Mouse (Mus musculus) Muller cell, postnatal 12 days (primary cell): ENCODE measurements around the gene Fezf2.
A peak's percentile ranks its signal among the peaks of the same experiment; 100 is the strongest.

Source experiments
- DNase-seq: peaks from one replicate; pipeline ENCODE4 v3.0.0-alpha.2; 2015; ENCODE audit errors: inconsistent ontology term

Fezf2 gene

GRCm38 (mm10) chr14:12342458-12343131 is 5.4 kb downstream of the Fezf2 start:
- no peak for DNase-seq

DNA sequence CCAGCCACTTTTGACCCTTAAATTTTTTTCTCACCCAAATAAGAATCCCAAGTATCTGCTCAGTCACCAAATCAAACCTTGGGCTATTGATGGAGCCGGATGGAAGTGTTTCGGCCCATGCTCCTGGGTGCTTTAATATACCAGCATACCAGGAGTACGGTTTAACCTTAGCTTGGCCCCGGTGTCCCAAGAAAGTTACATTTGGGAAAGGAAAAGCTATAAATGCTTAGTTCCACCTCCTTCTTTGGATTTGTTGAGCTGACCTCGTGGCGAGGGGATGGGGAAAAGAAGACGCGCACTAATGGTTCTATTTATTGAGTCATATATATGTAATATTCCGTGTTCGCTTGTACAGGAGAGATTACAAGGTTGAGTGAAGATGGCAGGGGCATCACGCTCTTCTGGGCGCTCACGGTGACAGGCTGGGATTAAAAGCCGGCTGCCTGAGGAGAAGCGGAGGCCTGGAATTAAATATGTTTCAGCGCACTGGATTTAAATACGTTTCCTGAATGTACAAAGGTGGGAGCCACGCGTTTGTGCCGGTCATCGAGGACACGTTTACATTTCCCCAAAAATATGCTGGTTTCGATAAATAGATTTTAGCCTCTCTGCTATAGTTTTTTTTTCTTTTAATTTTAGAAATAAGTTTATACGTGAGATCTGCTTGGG is 6.1 kb downstream of the Fezf2 start:
- no peak for DNase-seq

GRCm38 (mm10) chr14:12341075-12341788 is 6.8 kb downstream of the Fezf2 start:
- DNase-seq, result peak; percentile 58

DNA sequence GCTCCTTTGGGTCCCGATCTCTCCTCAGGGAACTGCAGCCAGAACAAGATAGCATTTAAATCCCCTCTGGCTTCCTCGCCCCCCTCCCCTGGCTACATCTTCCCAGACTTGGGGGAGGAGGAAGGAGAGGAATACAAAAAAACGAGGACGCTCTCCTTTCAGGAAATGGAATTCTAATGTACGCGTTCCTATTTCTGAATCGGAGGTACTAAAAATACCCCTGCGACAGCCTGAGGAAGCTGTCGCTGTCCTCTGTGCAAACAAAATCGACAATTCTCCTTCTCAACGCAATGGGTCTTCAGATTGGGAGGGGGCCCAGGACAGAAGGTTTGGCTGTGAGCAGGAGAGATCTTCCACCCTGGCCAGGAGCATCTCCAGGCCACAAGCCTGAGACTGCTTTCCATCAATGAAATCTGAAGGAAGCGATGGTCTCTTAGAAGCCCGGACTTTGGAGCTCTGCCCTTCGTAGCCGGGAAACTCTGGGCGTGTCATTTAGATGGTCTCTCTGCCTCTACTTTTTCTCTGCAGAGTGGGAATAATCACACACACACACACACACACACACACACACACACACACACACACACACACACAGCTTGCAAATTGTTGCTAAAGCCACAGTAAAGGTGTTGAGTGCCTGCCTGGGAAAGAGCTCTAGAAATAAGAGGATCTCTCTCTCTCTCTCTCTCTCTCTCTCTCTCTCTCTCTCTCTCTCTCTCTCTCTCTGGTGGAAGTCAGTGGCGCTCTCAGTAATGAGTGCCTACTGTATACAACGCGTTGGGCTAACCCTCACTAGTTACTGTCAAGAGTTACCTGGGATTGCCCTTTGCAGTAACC is 7.5 kb downstream of the Fezf2 start:
- no peak for DNase-seq

DNA sequence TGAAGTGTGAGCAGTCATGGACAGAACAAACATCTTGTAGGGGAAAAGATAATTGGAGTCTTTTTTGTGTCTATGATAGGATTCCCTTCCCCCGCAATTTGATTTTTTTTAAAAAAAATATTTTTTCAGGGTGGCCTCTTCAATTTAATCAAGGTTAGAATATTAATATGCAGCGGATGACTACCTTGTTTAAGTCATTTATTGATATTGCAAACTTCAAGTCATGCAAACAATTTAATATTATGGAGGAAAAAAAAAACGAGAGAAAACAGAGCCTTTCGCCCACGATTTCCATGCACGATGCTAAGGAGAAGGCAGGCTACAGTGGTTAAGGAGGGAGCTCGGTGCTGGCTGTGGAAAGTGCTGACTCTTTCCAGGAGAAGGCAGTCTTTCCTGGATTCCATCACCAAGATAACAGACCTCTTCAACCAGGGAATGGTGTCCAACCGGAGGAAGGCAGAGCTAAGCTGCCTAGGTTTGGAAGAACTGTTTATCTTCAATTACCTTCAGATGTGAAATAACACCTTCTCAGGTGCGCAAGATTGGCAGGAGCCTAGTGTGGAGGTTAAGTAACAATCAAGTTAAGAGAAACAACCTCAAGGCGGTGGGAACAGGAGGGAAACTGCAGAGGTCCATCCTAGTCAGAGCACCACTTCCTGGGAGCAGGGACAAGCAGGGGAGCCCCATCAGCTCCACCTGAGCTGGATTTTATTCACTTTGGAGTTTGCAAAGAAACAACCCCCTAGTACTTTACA is 9.0 kb downstream of the Fezf2 start:
- no peak for DNase-seq

DNA sequence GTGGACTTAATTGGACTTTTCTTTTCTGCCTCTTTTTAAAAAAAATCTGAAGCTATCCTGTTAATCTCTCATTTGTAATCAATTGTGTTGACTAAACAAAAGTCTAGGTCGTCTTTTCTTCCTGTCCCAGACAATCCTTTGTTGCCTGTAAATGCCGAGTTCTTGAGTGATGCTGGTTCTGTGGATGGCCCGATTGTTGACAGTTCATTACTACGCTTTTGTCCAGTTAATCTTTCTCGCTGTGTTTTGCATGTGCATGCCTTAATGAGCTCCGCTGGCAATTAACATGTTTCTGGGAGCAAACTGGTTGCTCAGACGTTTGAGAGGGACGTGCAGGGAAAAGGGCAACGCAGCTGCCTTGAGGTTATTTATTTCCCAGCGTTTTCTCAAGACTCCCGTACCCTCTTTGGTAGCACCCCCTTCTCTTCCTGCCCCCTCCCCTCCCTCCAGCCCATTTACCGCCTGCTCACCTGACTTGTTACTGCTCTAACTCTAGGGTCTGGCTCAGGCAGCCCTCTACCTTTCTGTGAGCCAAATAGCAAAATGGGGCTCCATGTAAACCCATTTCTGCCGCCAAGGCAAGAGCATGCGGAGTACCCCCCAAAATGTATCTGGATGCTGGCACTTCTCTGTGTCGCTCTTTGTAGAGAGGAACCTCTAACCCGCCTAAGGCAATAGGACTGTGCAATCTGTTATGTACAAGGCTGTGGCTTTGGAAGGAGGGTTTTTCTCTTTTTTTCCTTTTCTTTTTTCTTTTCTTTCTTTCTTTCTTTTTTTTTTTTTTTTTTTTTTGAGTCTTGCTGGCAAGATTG is 9.8 kb downstream of the Fezf2 start:
- peak; percentile 93 for DNase-seq

DNA sequence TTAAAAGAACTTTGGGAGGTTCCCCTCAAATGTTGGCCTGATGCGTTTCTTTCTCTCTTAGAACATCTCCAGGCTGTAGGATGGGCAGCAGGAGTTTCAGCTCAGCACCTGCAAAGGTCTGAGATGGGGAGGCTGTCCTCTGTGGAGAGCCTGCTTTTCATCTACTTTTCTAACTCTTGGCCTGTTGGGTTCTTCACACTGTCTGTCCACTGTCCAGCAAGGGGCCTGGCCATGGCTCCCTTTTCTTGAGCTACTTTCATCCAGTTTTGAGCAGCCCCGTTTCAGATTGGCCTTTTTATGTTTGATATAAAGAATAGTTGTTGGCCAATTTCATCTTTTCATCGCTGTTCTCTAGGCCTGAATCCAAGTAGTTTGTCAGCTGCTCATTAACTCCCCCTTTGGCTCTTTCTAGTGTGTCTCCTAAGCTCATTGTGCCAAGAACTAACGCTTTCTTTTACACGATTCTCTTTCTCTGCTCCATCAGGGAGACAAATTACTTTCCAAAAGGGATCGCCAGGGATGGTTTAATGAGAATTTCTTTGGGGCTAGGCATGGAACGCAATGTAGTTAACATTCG is 10.5 kb downstream of the Fezf2 start:
- DNase-seq, result no peak

DNA sequence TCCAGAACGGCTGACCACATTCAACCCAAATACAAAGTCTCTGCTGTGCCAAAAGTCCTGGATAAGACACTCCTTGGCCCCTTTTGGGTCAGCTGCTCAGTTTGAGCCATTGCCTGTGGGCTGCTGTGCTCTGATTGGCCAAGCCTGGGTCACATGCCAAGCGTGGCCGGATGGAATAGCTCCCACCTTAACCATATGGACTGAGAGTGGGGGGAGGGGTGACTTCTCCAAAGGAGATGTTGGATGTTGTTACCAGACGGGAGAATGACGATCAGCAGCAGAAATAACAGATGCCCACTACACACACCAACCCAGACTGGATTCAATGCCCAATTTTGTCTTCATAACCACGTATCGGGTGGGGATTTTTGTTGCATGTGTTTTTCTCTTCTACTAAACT is 13.1 kb downstream of the Fezf2 start:
- DNase-seq, result no peak

GRCm38 (mm10) chr14:12333622-12334021 is 14.4 kb downstream of the Fezf2 start:
- DNase-seq, result no peak

DNA sequence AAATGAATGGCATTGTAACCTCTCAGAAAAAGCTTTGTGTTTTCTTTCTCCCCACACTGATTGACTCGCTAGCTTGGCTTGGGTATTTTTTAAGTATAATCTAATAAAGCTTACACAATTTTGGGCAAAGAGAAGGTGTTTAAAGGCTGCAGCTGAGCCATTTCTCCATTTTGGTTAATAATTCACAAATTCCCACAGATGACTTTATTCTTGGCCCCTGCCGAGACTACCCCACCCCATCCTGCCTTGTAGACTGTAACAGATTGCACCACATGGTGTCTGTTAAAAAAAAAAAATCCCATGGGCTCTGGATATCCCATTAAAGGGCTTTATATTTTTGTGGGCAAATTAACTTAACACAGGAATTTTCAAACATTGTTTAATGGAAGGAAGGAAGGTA is 44.9 kb downstream of the Fezf2 start:
- no peak for DNase-seq

GRCm38 (mm10) chr14:12300677-12301076 is 47.3 kb downstream of the Fezf2 start:
- DNase-seq, result no peak

- DNase-seq, result no peak
Observed at GRCm38 (mm10) chr14:12300275-12300674, 47.7 kb downstream of the Fezf2 start.

DNA sequence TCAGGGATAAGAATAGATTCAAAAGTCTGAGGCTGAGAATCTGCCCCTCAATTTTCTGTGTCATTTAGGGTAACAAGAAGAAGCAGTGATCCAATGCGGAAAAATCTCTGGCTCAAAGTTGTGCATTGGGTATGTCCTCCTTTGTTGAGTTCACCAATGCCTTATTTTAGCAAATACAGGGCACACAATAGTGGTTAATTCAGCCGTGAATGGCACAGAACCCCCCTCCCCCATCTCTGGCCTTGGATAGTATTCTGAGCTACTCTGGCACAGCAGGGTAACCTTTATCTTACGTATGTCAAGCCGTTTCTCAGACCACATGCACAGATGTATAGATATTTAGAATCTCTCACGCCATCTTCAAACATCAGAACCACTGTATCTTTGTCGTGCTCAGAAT is 48.3 kb downstream of the Fezf2 start:
- peak; percentile 64 for DNase-seq

GRCm38 (mm10) chr14:12299171-12299570 is 48.8 kb downstream of the Fezf2 start:
- DNase-seq, result no peak

DNA sequence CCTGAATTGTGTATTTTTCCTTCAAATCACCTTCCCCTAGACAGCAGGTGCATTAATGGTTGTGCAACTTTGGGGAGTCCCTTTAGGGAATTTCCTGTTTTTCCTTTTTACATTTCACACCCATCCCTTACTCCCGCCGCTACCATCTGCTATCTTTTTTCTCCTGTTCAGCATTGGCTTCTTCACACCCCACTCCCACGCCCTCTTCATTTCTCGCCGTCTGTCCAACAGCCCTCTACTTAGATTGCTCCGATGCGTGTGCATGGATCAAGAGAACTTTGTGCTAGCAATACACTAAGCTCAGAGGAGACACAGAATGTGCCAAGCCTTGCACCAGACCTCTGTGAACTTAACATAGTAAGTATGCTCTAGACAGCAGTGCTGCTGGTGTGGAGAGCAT is 51.6 kb downstream of the Fezf2 start:
- DNase-seq, result no peak
